Mouse (Mus musculus) neutrophil, adult 5-6 weeks (primary cell): ENCODE results near the gene Gm20388. TPM values are rescaled to one million over a fixed set of nuclear protein-coding genes. Genes with fewer than 3 reads are reported as not detected.

Source experiments
- ATAC-seq: fragments of 151-379, 151-347 bp; 2 replicates; pipeline ENCODE4 v1.8.0; 2017; ENCODE audit warnings: mild to moderate bottlenecking, moderate TSS enrichment; ENCODE audit not compliant: insufficient number of reproducible peaks, poor library complexity, low FRiP score, severe bottlenecking; ENCODE audit errors: extremely low read depth
- total RNA-seq: library from RNA; stranded (forward); fragments of 200-1000 nt; gene quantifications from 2 replicates; pipeline ENCODE4 v1.2.3, GENCODE M21; 2017

Gm20388 gene
- total RNA-seq, 1 experiment from 2014 or later = 10.8 TPM

GRCm38 (mm10) chr8:121804829-121805228, 1894.2 kb downstream of the Gm20388 start:
- no peak for ATAC-seq

DNA sequence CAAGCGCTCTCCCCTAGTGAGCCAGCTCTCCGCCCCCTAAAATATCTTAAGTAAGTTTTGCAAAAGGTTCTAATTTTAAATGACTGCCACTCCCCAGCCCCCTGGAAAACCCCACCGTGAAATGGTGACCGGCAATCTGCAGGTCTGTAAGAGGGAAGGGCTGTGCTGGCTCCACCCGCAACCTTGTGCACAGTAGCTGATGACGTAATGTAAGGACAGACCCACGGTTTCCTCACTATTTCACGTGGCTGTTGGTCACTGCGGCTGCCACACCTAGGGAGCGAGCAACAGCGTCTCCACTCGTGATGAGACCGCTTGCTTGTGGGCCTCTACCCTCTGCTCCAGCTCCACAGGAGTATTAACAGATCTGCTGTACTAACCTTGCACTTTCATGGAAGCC, 1895.5 kb downstream of the Gm20388 start:
- ATAC-seq = peak; percentile 89

DNA sequence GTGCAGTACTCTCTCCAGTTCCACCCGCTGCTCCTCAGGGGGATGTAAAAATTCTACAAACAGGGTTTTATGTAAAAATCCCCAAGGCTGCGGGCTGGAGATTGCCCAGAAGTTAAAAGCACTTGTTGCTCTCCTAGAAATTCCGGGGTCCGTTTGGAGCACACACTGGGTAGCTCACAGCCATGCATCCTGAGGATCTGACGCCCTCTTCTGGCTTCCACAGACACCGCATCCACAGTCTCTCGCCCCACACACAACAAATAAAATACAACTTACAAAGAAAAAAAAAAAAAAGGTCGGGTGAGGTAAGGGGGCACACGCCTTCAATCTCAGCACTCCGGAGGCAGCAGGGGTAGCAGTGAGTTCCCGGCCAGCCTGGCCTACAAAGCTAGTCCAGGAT, 1897.4 kb downstream of the Gm20388 start:
- no peak for ATAC-seq

GRCm38 (mm10) chr8:121809524-121810155, 1899.0 kb downstream of the Gm20388 start:
- ATAC-seq = no peak

DNA sequence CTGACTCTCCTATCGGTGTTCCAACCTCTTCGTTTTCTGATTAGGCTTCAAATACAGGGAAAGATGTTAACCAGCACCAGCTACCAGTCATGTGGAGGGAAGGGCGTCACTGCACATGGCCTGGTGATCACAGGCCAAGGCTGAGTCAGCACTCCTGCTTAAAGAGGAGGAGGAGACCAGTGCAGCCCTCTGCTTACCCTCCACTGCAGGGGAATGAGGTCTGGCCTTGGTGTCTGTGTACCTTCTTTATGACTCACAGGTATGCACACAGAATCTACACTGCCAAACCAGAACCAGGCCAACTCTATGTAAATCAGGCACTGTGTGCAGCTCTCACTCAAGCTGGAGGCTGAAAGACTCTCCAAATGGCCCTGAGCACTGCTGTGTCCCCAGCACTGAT, 1900.9 kb downstream of the Gm20388 start:
- ATAC-seq = no peak

DNA sequence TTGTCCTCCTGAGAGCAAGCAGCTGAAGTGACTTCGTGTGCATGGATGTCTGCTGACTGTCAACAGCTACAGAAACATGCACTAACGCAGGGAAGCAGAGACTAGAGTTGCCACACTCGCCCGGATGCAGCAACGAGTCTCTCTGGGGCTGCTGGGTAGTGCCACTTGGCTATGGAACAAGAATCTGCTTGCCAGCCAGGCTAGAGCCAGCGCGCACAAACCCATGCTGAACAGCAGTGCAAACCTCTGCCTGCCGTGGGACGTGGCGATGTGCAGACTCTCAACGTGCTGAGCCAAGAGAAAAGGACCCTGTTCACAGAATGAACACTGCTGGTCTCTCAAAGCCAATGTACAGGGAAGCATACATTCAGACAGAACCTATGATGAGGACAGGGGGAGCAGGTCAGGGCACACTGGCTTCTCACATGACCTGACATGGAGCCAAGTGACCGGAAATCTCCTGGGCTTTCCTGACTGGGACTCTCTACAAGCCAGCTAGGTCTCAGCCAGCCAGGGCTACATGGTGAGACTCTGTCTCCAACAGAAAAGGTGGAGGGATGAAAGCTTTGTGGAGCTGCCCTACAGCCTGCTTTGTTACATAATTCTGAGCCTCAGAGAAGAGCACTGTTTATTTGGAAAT, 1901.4 kb downstream of the Gm20388 start:
- ATAC-seq = no peak

DNA sequence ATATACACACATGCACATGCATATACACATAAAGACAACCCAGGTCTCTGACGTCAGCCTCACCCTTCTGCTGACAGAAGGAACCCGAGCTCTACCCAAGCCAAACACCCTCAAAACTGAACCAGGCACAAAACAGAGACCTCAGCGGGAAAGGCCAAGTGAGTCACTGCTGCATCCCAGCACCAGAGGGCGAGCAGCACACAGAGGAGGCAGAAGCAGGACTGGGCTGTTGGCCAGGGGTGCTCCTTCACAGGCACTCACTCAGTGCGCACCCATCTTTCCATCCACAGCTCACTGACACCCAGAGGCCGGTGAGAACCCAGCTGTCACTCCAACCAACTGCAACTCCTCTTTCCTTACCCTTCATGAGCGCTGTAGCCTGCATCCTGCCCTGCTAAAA, 1907.6 kb downstream of the Gm20388 start:
- no peak for ATAC-seq

DNA sequence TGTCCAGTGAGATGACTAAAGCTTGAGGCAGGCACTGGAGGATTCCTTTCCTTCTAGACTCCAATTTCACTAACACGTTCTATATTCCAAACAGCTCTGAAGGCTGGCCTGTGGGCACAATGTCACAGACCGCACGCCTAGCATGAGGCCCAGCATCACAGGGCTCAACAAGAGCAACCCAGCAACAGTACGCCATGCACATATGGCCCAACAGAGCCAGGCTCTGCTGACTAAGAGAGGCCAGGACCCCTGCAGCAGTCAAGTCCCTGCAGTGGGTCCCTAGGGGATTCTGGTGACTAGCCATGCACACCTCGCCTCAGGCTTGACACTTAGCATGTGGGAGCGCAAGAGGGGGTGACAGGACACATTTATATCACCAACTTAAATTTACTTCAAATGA, 1910.2 kb downstream of the Gm20388 start:
- no peak for ATAC-seq

GRCm38 (mm10) chr8:121821320-121821719, 1910.7 kb downstream of the Gm20388 start:
- ATAC-seq = no peak

DNA sequence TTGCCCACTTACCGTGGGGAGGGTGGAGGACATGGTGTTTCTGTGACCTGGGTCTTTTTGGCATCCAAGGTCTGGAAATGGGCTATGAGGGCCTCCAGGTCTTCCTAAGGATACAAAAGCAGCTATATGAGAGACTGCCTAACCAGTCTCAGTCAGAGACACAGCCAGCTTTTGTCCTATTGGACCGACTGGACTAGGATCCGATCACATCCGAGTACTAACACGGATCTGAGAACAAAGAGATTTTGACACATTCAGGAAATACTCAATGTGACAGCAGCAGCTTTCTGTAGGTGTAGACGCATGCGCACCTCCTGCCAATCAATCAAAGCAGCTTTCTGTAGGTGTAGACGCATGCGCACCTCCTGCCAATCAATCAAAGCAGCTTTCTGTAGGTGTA, 1911.1 kb downstream of the Gm20388 start:
- ATAC-seq = no peak

GRCm38 (mm10) chr8:121827726-121828125, 1917.1 kb downstream of the Gm20388 start:
- ATAC-seq = no peak

DNA sequence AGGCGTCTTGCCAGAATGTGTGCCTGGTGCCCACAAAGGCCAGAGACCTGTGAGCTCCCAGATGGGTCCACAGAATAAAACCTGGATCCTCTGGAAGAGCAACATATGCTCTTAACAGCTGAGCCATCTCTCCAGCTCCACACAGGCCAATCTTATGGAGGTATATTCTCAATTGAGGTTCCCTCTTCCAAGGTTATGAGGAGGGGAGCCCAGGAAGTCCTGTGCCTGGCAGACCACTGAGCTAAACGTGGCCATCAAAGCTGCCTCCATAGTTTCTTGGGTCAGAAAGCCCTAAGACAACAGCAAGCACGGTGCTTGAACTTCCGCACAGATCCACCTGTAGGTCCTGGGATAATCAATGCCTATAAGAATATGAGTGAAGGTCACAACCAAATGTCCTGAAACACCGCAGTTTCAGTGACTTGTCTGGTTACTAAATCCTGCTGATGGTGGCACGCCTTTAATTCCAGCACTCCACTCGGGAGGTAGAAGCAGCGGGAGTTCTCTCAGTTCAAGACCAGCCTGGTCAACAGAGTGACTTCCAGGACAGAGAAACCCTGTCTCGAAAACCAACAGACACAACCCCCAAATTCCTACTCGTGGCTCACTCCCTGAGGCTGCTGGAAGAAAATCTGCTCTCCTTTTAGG, 1917.9 kb downstream of the Gm20388 start:
- no peak for ATAC-seq

DNA sequence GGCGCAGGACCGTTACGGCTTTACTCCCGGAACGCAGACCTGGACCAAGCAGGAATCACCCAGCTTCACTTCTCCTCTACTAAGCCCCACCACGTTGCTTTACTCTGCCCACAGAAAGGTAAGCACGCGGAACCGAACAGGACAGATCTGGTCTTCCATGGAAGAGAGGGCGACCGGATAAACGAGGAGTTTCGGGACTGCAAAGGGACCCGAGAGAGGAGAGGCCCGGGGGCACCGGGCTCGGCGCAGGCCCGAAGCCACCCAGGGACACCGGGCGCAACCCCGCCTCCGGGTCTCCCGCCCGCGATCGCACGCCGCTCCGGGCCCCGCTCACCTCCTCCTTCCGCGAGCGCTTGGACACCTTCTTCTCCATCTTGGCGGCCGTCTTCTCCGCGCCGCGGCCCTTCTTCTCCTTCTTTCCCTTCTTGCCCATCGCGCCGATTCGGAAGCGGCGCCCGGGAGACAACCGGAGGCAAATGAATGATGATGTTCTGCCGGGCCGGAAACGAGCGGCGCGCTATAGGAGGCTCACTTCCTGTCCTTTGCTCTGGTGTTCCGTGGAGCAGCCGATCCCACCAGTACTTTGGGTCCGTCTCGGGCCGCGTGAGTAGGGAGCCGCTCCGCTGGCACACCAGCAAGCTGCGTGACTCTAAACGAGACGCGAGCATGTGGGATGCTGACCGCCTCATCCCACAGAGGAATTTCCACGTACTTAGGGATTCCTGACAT, 1918.6 kb downstream of the Gm20388 start, which contains the start of gene Klhdc4:
Gene Klhdc4, minus strand, starts transcription at position 522 of the 729 bp plus-strand sequence.
- peak; percentile 99 for ATAC-seq

DNA sequence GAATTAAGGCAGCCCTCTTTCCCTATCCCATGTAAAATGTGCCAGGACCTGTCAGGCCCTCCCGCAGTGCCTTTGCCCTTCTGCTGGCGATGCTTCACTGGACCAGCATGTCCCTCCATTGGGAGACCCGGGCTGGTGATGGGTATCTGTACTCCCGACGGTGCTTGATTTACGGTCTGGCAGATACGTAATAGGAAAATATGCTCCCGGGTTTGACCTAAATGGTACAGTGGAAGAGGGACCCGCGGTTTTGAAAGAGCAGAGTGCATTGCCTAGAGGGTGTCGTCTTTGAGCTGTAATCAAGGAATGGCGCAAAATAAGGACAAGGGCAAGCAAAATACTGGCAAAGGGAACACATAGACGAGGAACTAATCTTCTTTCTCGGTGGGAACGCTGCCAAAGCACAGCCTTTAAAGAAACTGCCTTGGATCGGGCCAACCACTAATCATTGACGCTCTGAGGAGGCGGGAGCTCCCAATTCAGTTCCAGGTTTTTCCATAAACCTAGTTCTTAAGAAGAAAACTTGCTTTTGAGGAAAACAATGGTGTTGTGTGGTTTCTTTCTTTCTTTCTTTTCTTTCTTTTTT, 1919.2 kb downstream of the Gm20388 start:
- ATAC-seq = peak; percentile 20; the same call in 1 of the 2 replicates

DNA sequence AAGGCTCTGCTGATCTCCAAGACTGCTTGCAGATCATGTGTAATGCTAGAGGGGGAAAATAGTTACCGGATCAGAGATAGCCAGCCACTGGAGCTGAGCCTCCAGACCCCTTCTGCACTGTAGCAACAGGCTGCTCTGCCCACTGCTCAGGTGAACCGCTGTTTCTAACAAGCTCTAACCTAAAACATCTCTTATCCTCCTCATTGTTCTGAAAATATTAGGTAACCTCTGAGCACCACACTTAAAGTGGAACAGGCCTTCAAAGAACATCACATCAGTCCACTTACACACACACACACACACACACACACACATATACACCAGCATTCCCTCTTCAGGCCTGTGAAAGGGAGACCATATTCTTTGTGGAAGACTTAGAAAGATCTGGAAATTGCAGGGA, 1921.4 kb downstream of the Gm20388 start:
- no peak for ATAC-seq

- ATAC-seq = peak; percentile 73
Measured at GRCm38 (mm10) chr8:121832503-121832902, 1921.9 kb downstream of the Gm20388 start.

DNA sequence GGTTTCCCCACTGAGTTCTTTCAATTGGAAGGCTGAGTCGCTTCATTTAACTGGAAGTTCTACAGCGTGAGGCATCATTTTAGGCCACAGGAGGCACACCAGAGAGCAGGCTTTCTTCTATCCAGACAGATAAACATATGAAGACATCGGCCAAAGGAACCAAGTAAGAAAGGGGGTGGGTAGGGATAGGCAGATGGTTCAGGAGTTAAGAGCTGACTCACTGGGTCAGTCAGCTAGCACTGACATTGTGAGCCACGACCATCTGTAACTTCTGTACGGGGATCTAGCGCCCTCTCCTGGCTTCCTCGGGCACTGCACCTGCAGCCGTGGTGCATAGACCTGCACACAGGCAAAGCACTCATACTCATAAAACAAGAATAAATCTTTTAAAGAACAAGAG, 1930.6 kb downstream of the Gm20388 start:
- peak; percentile 48; the same call in 1 of the 2 replicates for ATAC-seq

GRCm38 (mm10) chr8:121842064-121842955, 1931.7 kb downstream of the Gm20388 start:
- ATAC-seq = no peak
